In the genomic region with DNA sequence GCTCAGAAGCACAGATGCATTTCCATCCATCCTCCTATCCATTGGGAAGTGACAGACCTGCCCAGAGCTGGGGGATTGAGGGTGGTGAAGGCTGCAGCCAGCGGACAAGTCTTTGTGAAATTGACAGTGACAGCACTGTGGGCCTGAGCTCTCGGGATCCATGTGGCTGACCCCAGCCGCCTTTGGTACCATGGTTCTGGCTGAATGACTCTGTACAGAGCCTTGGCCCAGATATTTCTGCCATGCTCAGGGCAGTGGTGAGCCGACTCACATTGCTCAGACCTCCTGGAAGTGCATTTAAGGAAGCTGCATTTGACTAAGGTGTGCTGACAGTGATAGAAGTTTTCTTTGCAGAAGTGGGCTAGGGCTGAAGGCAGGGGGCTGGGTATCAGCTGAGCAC, we compare ENCODE assay signal across 17 mouse cellular contexts.
DNase-seq lines count a peak whose midpoint lies in the region; ATAC-seq lines count a peak whose summit lies in the region.
"Had no signal": no experiment of that assay in that cellular context is flagged by ENCODE, and none has a peak within 500 bp of the region (broad histone marks: within the 10 kb centered on the region; RNA-seq: fewer than 3 reads in every experiment).

No protein-coding gene starts in this region.

- no peak for DNase-seq in forebrain, embryonic 14.5 days (ENCODE audit: low spot score)
- peak; percentile 47 for DNase-seq in retina, postnatal 1 day
- no peak for DNase-seq in retina, embryonic 14.5 days (ENCODE audit: low spot score)
- DNase-seq in gastrocnemius, postnatal 25 days, result no peak
- no peak for DNase-seq in adrenal gland, postnatal 10 days
- DNase-seq: adrenal gland, adult 2 months; cerebellum, adult 11-12 months; cerebellum, postnatal 25 days; gastrocnemius, postnatal 10 days; kidney, postnatal 10 days; layer of hippocampus, adult 9-11 months; thymus, postnatal 25 days had no signal

- no peak overlapping the region for H3K4me3 ChIP-seq in forebrain, embryonic 15.5 days
- no peak overlapping the region for H3K4me3 ChIP-seq in forebrain, embryonic 14.5 days (ENCODE audit: low read depth, low read length)
- no peak overlapping the region for H3K4me3 ChIP-seq in midbrain, embryonic 16.5 days (ENCODE audit: low read depth, low read length)
- H3K4me3 ChIP-seq: limb, embryonic 13.5 days had no signal

- H3K9ac ChIP-seq in forebrain, embryonic 15.5 days (replicated peaks), result no peak overlapping the region
- H3K9ac ChIP-seq in forebrain, embryonic 14.5 days (ENCODE audit: low read length), result no peak overlapping the region
- peak overlapping the region; percentile 15 for H3K9ac ChIP-seq in midbrain, embryonic 16.5 days (ENCODE audit: low read depth, low read length)
- H3K9ac ChIP-seq: limb, embryonic 13.5 days; liver, embryonic 14.5 days had no signal

- H3K27me3 ChIP-seq in forebrain, embryonic 15.5 days, result no peaks in the 10 kb centered on the region
- no peaks in the 10 kb centered on the region for H3K27me3 ChIP-seq in forebrain, embryonic 14.5 days (replicated peaks; ENCODE audit: control insufficient read depth, insufficient read depth, low read length)
- no peaks in the 10 kb centered on the region for H3K27me3 ChIP-seq in midbrain, embryonic 16.5 days (ENCODE audit: control insufficient read depth, insufficient read depth, low read depth, low read length)

- H3K4me1 ChIP-seq in forebrain, embryonic 15.5 days, result peaks cover 19% of the 10 kb centered on the region
- H3K4me1 ChIP-seq in forebrain, embryonic 14.5 days (ENCODE audit: control insufficient read depth, insufficient read depth, low read length), result peaks cover 11% of the 10 kb centered on the region
- peaks cover 28% of the 10 kb centered on the region for H3K4me1 ChIP-seq in midbrain, embryonic 16.5 days (ENCODE audit: control insufficient read depth, insufficient read depth, low read length)

- no peaks in the 10 kb centered on the region for H3K36me3 ChIP-seq in forebrain, embryonic 15.5 days
- H3K36me3 ChIP-seq in forebrain, embryonic 14.5 days (ENCODE audit: control insufficient read depth, insufficient read depth, low read length), result no peaks in the 10 kb centered on the region
- H3K36me3 ChIP-seq in midbrain, embryonic 16.5 days (ENCODE audit: control insufficient read depth, insufficient read depth, low read length), result no peaks in the 10 kb centered on the region
- H3K36me3 ChIP-seq: limb, embryonic 13.5 days had no signal

- 0 out of 2 replicates have a peak overlapping the region, but pooled peaks have one; percentile 30 for H3K27ac ChIP-seq in forebrain, embryonic 15.5 days (replicated peaks)
- no peak overlapping the region for H3K27ac ChIP-seq in forebrain, embryonic 14.5 days (ENCODE audit: low read depth, low read length)
- peak overlapping the region; percentile 48 for H3K27ac ChIP-seq in midbrain, embryonic 16.5 days (ENCODE audit: low read length)
- H3K27ac ChIP-seq: limb, embryonic 13.5 days; liver, embryonic 14.5 days had no signal

- no peak overlapping the region for H3K4me2 ChIP-seq in forebrain, embryonic 15.5 days (replicated peaks)
- H3K4me2 ChIP-seq in forebrain, embryonic 14.5 days (ENCODE audit: low read length), result no peak overlapping the region
- no peak overlapping the region for H3K4me2 ChIP-seq in midbrain, embryonic 16.5 days (ENCODE audit: low read length)
- H3K4me2 ChIP-seq: limb, embryonic 13.5 days had no signal

- H3K9me3 ChIP-seq in forebrain, embryonic 15.5 days, result no peaks in the 10 kb centered on the region
- no peaks in the 10 kb centered on the region for H3K9me3 ChIP-seq in forebrain, embryonic 14.5 days (replicated peaks; ENCODE audit: control insufficient read depth, low read length)
- H3K9me3 ChIP-seq in midbrain, embryonic 16.5 days (replicated peaks; ENCODE audit: control insufficient read depth, low read length, poor library complexity, severe bottlenecking), result no peaks in the 10 kb centered on the region
- H3K9me3 ChIP-seq: limb, embryonic 13.5 days had no signal

- no peak for ATAC-seq in forebrain, embryonic 15.5 days (replicated peaks)
- no peak for ATAC-seq in forebrain, embryonic 14.5 days
- peak; percentile 4; the same call in 1 of the 2 replicates for ATAC-seq in midbrain, embryonic 16.5 days
- ATAC-seq: intestine, embryonic 16.5 days had no signal

- 72% methylated on average over 4 of the region's 4 CpGs for WGBS in forebrain, embryonic 15.5 days
- WGBS in forebrain, embryonic 14.5 days, result 73% methylated on average over 4 of the region's 4 CpGs
- 39% methylated on average over 4 of the region's 4 CpGs for WGBS in midbrain, embryonic 16.5 days
